Mouse (Mus musculus) CH12.LX (cell line): Measurements from ENCODE around the gene Camta1. TPM values are rescaled to one million over a fixed set of nuclear protein-coding genes. Genes with fewer than 3 reads are reported as not detected.

Source experiments
- DNase-seq: peaks from one replicate; pipeline ENCODE4 v3.0.0-alpha.2; 2013; ENCODE audit errors: extremely low read depth
- H3K27ac ChIP-seq: 2 replicates; pipeline ENCODE4 v1.5.1; 2012; ENCODE audit warnings: low read depth, mild to moderate bottlenecking, control low read depth, moderate library complexity; ENCODE audit not compliant: insufficient read depth
- H3K27me3 ChIP-seq: replicated peaks from 2 replicates; pipeline ENCODE3; 2012; ENCODE audit warnings: inconsistent platforms
- H3K36me3 ChIP-seq, 2 experiments: replicated peaks in 1 of 2; 2 replicates each; pipeline versions ENCODE3 to v1.6.1; 2012; ENCODE audit warnings: inconsistent platforms in 1 of 2, low read length in 1 of 2, mild to moderate bottlenecking in 1 of 2, mixed read lengths in 1 of 2, moderate library complexity in 1 of 2; ENCODE audit not compliant: control insufficient read depth in 1 of 2, insufficient read depth in 1 of 2
- H3K4me1 ChIP-seq, 2 experiments: 2 replicates each; pipeline ENCODE4 v1.6.1; 2012; ENCODE audit warnings: inconsistent platforms in 1 of 2, moderate library complexity in 1 of 2; ENCODE audit not compliant: insufficient read depth in 2 of 2, control insufficient read depth in 1 of 2
- H3K4me2 ChIP-seq: 2 replicates; pipeline ENCODE4 v1.6.1; 2012; ENCODE audit warnings: low read depth, mild to moderate bottlenecking, control low read depth; ENCODE audit not compliant: poor library complexity, insufficient read depth, severe bottlenecking
- H3K4me3 ChIP-seq, 3 experiments: fragments of 150-350 bp in 1 of 3; sonication (generic) in 1 of 3; replicated peaks in 1 of 3; 2 replicates each; pipeline versions ENCODE3 to v1.5.1; 2011 to 2012; ENCODE audit warnings: low read depth in 2 of 3, low read length in 2 of 3, mild to moderate bottlenecking in 2 of 3, moderate library complexity in 2 of 3, control low read depth in 1 of 3, improper control_type of control experiment in 1 of 3, inconsistent platforms in 1 of 3, mixed read lengths in 1 of 3; ENCODE audit not compliant: poor library complexity in 1 of 3
- H3K79me2 ChIP-seq: replicated peaks from 2 replicates; pipeline ENCODE4 v1.6.1; 2012; ENCODE audit warnings: mild to moderate bottlenecking, moderate library complexity; ENCODE audit not compliant: control insufficient read depth, poor library complexity, insufficient read depth, severe bottlenecking; ENCODE audit errors: extremely low read depth
- H3K9ac ChIP-seq: 2 replicates; pipeline ENCODE4 v1.6.1; 2012; ENCODE audit warnings: low read depth, mild to moderate bottlenecking, control low read depth, moderate library complexity; ENCODE audit not compliant: insufficient read depth
- H3K9me3 ChIP-seq: replicated peaks from 2 replicates; pipeline ENCODE3; 2012; ENCODE audit warnings: low read length, inconsistent platforms, mixed read lengths
- CHD1 ChIP-seq: IDR thresholded peaks from 2 replicates; pipeline ENCODE4 v1.6.1; 2012; ENCODE audit warnings: low read depth, low read length, improper control_type of control experiment, inconsistent platforms
- CTCF ChIP-seq, 2 experiments: IDR thresholded peaks in 1 of 2; conservative IDR thresholded peaks in 1 of 2; 2 replicates each; pipeline ENCODE4 v1.5.1; 2011 to 2012; ENCODE audit warnings: low read depth in 2 of 2, low read length in 2 of 2, improper control_type of control experiment in 1 of 2, inconsistent platforms in 1 of 2, mild to moderate bottlenecking in 1 of 2, moderate library complexity in 1 of 2
- HCFC1 ChIP-seq: IDR thresholded peaks from 2 replicates; pipeline ENCODE4 v1.6.1; 2012; ENCODE audit warnings: low read depth, mild to moderate bottlenecking, inconsistent platforms, low read length, improper control_type of control experiment
- JUND ChIP-seq: conservative IDR thresholded peaks from 2 replicates; pipeline ENCODE4 v1.6.1; 2011; ENCODE audit warnings: low read depth, low read length, improper control_type of control experiment
- POLR2A ChIP-seq: IDR thresholded peaks from 2 replicates; pipeline ENCODE4 v1.6.1; 2011; ENCODE audit warnings: low read depth, mild to moderate bottlenecking, improper control_type of control experiment, low read length
- POLR2AphosphoS2 ChIP-seq: IDR thresholded peaks from 2 replicates; pipeline ENCODE4 v1.6.1; 2011; ENCODE audit warnings: low read depth, low read length, improper control_type of control experiment
- SIN3A ChIP-seq: IDR thresholded peaks from 2 replicates; pipeline ENCODE4 v1.6.1; 2012; ENCODE audit warnings: low read length, improper control_type of control experiment, inconsistent platforms
- SMC3 ChIP-seq: IDR thresholded peaks from 2 replicates; pipeline ENCODE4 v1.6.1; 2011; ENCODE audit warnings: low read depth, low read length, improper control_type of control experiment
- TBP ChIP-seq: conservative IDR thresholded peaks from 2 replicates; pipeline ENCODE4 v1.6.1; 2011; ENCODE audit warnings: low read depth, low read length, improper control_type of control experiment
- TCF12 ChIP-seq: IDR thresholded peaks from 2 replicates; pipeline ENCODE4 v1.6.1; 2014; ENCODE audit warnings: low read depth, mild to moderate bottlenecking, inconsistent platforms, low read length, improper control_type of control experiment
- ZKSCAN1 ChIP-seq: IDR thresholded peaks from 2 replicates; pipeline ENCODE4 v1.6.1; 2012; ENCODE audit warnings: low read depth, inconsistent platforms, low read length, improper control_type of control experiment, borderline replicate concordance
- dilution Hi-C: fragments of 300-500 bp; cut with MboI; formaldehyde crosslinking; loops from 2 replicates; pipeline ENCODE4 v1.14.3; 2020; ENCODE audit warnings: low sequenced_read_pairs; ENCODE audit not compliant: extremely low pct_unique_long_range_greater_than_20kb, extremely low pct_ligation_motif_present
- in situ Hi-C: fragments of 300-500 bp; cut with MboI; formaldehyde crosslinking; loops from 3 replicates; pipeline ENCODE4 v1.14.3; 2019; ENCODE audit warnings: low sequenced_read_pairs, low pct_ligation_motif_present, low pct_unique_long_range_greater_than_20kb, mixed read lengths
- polyA plus RNA-seq: library from polyadenylated mRNA; unstranded; fragments of >175 nt; gene quantifications from 2 replicates; pipeline ENCODE4 v1.2.1, GENCODE M21; 2012; ENCODE audit warnings: low read depth; ENCODE audit not compliant: insufficient read length
- total RNA-seq, 2 experiments: library from RNA; depleted of rRNA; stranded (reverse); fragments of 300-350 nt in 1 of 2; fragments of >200 nt in 1 of 2; gene quantifications; 2 replicates each; pipeline ENCODE4 v1.2.3; 2012 to 2014

Gene Camta1
- total and polyA plus RNA-seq, 3 experiments, result 9.9 to 32.5 (median 15.3) TPM

DNA sequence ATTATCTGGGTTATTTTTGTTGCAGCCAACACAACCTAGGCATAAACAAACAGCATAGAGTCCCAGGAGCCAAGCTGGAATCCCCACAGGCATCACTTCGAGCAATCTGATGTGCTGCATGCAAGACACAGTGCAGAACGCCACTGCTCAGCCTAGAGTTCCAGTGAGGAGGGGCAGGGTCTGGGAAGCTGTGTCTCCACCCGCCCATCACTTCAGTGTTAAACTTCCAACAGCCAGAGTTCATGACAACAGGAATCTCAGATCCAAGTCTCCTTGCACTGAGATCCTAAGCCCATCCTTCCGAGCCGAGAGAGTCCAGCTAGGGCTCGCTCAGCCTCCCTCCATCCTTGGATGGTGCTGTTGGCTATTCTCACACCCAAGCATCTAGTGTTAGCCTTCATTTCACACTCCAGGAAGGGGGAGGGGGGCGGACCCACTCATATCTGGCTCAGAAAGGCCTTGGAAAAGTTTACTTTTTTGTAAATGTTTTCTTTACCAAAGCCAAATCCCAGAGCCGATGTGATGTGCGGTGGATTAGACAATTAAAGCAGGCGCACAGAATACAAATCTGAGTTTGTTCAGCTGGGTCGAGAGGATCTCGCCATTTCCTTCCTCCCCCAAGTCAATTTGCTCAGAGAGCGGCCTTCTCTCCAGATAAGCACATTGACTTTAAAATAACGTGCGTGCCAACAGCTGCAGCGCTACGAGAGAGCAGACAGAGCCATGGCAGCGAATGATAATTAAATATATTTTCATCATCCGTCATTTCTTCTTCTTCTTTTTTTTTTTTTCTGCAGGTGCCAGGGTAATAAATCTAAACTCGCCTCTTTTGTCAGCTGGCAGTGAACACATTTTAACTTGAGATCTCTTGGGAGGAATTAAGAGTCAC, 120.2 kb downstream of the Camta1 start:
- no peak for DNase-seq
- H3K27me3 ChIP-seq, result no peaks in the 10 kb centered on the region
- no peaks in the 10 kb centered on the region for H3K36me3 ChIP-seq
- dilution Hi-C loops (no loop called here), in situ Hi-C loops (no loop called here)
- H3K9me3 ChIP-seq, result peaks cover 78% of the 10 kb centered on the region
- no peaks in the 10 kb centered on the region for H3K4me1 ChIP-seq
- H3K27ac ChIP-seq, result no peak overlapping the region
- no peak overlapping the region for H3K4me2 ChIP-seq
- no peak for TF ChIP-seq POLR2AphosphoS2
- no peak for TF ChIP-seq SIN3A
- TF ChIP-seq JUND, result no peak
- TF ChIP-seq CHD1, result no peak
- no peak for TF ChIP-seq TCF12
- no peak for TF ChIP-seq CTCF (conservative IDR thresholded peaks at IDR 0.05 in 1 of 2, IDR thresholded peaks at IDR 0.05 in 1 of 2; ENCODE audit: low read depth in 2 of 2, low read length in 2 of 2)
- no peaks in the 10 kb centered on the region for H3K79me2 ChIP-seq
- H3K9ac ChIP-seq, result no peak overlapping the region
- H3K4me3 ChIP-seq, result no peak overlapping the region

GRCm38 (mm10) chr4:151739348-151739956, 122.2 kb downstream of the Camta1 start:
- dilution Hi-C loops (no loop called here), in situ Hi-C loops (no loop called here)
- Histone ChIP-seq H3K9me3 (peaks cover 77% of the 10 kb centered on the region), H3K9ac (no peak overlapping the region), H3K36me3 (no peaks in the 10 kb centered on the region), H3K27ac (no peak overlapping the region), H3K4me2 (no peak overlapping the region), H3K79me2 (no peaks in the 10 kb centered on the region), H3K27me3 (no peaks in the 10 kb centered on the region), H3K4me3 (no peak overlapping the region), H3K4me1 (no peaks in the 10 kb centered on the region)
- no peak for DNase-seq
- no peak for TF ChIP-seq TBP
- TF ChIP-seq SMC3, result no peak

DNA sequence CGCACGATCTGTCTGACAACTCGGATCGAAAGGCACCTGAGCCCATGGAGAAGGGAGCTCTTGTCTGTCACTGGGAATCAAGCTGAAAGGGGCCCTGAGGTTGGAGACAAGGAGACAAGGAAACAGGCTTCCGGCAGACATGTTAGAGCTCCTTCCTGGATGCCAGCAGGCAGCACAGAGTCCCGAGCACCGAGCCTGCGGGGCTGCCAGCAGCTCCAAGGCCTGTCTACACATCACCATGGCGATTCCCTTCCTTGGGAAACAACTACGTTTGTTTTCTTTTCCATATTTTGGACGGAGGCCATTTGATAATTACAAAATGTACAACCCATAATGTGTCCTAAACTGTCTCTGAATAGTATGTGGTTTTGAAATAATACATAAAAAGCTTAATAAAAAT, 122.8 kb downstream of the Camta1 start:
- H3K9ac ChIP-seq, result no peak overlapping the region
- no peak overlapping the region for H3K4me3 ChIP-seq
- DNase-seq, result no peak
- H3K79me2 ChIP-seq, result no peaks in the 10 kb centered on the region
- H3K27me3 ChIP-seq, result no peaks in the 10 kb centered on the region
- in situ Hi-C loops, result no loop called here
- H3K36me3 ChIP-seq, result no peaks in the 10 kb centered on the region
- H3K4me1 ChIP-seq, result no peaks in the 10 kb centered on the region
- no peak overlapping the region for H3K4me2 ChIP-seq
- TF ChIP-seq JUND (no peak), CHD1 (no peak), CTCF (conservative IDR thresholded peaks at IDR 0.05 in 1 of 2, IDR thresholded peaks at IDR 0.05 in 1 of 2; ENCODE audit: low read depth in 2 of 2, low read length in 2 of 2) (no peak), POLR2A (no peak), ZKSCAN1 (no peak), HCFC1 (no peak)
- H3K9me3 ChIP-seq, result peaks cover 75% of the 10 kb centered on the region
- H3K27ac ChIP-seq, result no peak overlapping the region
- dilution Hi-C loops, result no loop called here
